Mouse (Mus musculus): ENCODE measurements at regions not wholly inside any gene's neighbourhood (a gene's known extent, or its start where the extent isn't known, plus 50 kb on each side); places are given as distances from the start of the nearest gene placed in this dataset.

DNA sequence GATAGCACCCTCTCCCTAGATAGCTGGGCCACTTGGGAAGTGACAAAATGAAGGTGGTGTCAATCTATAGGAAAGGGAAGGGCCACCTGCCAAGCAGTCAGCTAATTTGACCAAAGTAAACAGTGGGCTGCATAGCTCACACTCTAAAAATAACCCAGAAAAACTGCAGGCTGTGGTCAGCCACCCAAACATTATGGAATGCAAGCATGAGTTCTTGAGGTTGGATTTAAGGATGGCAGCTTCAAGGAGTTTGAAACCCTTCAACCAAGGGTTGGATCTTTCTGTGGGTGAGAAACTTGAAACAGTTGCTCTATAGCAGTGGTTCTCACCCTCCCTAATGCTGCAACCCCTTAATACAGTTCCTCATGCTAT, 285.2 kb downstream of the Wdr11 start:
- DNase-seq (ENCODE audit: low read depth), result no peak
- TF ChIP-seq CTCF (IDR thresholded peaks at IDR 0.05; ENCODE audit: borderline replicate concordance, extremely low read depth, insufficient read depth, insufficient read length) (no peak), POLR2A (IDR thresholded peaks at IDR 0.05; ENCODE audit: borderline replicate concordance, extremely low read depth, insufficient read depth, insufficient read length, poor library complexity, severe bottlenecking) (no peak)

- no peak for TF ChIP-seq POLR2A (IDR thresholded peaks at IDR 0.05; ENCODE audit: borderline replicate concordance, extremely low read depth, insufficient read depth, insufficient read length, poor library complexity, severe bottlenecking)
- TF ChIP-seq CTCF (IDR thresholded peaks at IDR 0.05; ENCODE audit: borderline replicate concordance, extremely low read depth, insufficient read depth, insufficient read length), result no peak
- peak; percentile 47 for DNase-seq (ENCODE audit: low read depth)
Observed at GRCm38 (mm10) chr7:129896291-129896690, 304.6 kb downstream of the Wdr11 start.

- DNase-seq (ENCODE audit: low read depth), result no peak
Observed at GRCm38 (mm10) chr7:129897511-129897910, 305.8 kb downstream of the Wdr11 start.

DNA sequence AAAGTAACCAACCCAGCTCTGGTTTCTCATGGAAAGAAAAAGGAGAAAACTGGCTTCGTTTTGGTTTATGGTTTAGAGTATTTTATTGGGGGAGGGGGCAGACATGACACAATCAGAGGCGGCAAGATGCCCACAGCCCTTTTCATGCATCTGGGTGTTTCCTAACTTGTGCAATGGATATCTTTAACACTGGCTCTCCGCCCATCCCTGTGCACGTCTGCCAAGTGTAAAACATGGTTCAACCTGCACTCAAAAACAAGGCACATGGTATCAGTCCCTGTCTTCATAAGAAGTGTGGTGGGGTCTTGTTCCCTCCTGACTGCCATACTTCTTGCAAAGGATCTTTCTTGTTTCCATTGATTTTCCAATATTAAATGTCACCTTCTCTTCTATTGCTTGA, 310.6 kb downstream of the Wdr11 start:
- TF ChIP-seq CTCF (IDR thresholded peaks at IDR 0.05; ENCODE audit: borderline replicate concordance, extremely low read depth, insufficient read depth, insufficient read length), result no peak
- no peak for DNase-seq (ENCODE audit: low read depth)

More at GRCm38 (mm10) chr7:129897511-129897910, 305.8 kb downstream of the Wdr11 start:
- TF ChIP-seq CTCF (IDR thresholded peaks at IDR 0.05; ENCODE audit: borderline replicate concordance, extremely low read depth, insufficient read depth, insufficient read length) (no peak), POLR2A (IDR thresholded peaks at IDR 0.05; ENCODE audit: borderline replicate concordance, extremely low read depth, insufficient read depth, insufficient read length, poor library complexity, severe bottlenecking) (no peak)

DNA sequence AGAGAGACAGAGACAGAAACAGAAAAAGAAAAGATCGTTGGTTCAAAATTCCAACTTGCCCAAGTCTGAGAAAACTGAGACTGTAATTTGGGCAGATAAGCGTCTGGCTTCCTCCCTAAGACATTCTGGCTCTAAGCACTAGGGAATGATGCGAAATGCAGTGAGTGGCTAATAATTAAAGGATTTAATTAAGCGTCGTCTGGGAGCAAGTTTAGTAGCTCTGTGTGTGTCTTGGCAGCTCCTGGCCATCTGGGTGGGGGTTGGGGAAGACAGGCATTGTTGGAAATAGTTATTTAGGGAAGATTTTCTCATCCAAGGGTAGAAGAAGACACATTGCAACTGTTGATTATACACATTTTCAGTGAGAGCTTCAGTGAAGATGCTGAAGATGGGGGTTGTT, 311.5 kb downstream of the Wdr11 start:
- DNase-seq (ENCODE audit: low read depth), result peak; percentile 86

DNA sequence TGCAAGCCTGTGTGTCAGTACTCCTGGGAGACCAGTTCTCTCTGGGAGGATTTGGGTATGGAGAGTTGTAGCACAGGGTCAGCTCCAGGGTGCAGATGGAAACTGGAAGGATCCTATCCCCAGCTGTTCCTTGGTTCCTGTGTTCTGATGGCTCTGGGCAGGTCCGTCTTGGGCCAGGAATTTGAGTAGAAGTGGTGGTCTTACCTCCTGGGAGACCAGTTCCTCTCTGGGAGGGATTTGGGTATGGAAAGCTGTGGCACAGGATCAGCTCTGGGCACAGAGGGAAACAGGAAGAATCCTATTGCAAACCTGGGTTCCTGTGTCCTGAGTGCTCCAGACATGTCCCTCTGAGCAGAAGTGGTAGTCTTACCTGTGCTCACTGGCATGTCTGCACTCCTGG, 314.5 kb downstream of the Wdr11 start:
- no peak for DNase-seq (ENCODE audit: low read depth)
- TF ChIP-seq CTCF (IDR thresholded peaks at IDR 0.05; ENCODE audit: borderline replicate concordance, extremely low read depth, insufficient read depth, insufficient read length) (no peak), POLR2A (IDR thresholded peaks at IDR 0.05; ENCODE audit: borderline replicate concordance, extremely low read depth, insufficient read depth, insufficient read length, poor library complexity, severe bottlenecking) (no peak)

More for the DNA sequence above, 311.5 kb downstream of the Wdr11 start:
- no peak for TF ChIP-seq CTCF (IDR thresholded peaks at IDR 0.05; ENCODE audit: borderline replicate concordance, extremely low read depth, insufficient read depth, insufficient read length)
- no peak for TF ChIP-seq POLR2A (IDR thresholded peaks at IDR 0.05; ENCODE audit: borderline replicate concordance, extremely low read depth, insufficient read depth, insufficient read length, poor library complexity, severe bottlenecking)

GRCm38 (mm10) chr7:129908826-129909225, 317.2 kb downstream of the Wdr11 start:
- no peak for DNase-seq (ENCODE audit: low read depth)
- TF ChIP-seq POLR2A (IDR thresholded peaks at IDR 0.05; ENCODE audit: borderline replicate concordance, extremely low read depth, insufficient read depth, insufficient read length, poor library complexity, severe bottlenecking), result no peak
- TF ChIP-seq CTCF (IDR thresholded peaks at IDR 0.05; ENCODE audit: borderline replicate concordance, extremely low read depth, insufficient read depth, insufficient read length), result no peak

GRCm38 (mm10) chr7:129909730-129910129, 318.1 kb downstream of the Wdr11 start:
- DNase-seq (ENCODE audit: low read depth), result no peak
- TF ChIP-seq CTCF (IDR thresholded peaks at IDR 0.05; ENCODE audit: borderline replicate concordance, extremely low read depth, insufficient read depth, insufficient read length) (no peak), POLR2A (IDR thresholded peaks at IDR 0.05; ENCODE audit: borderline replicate concordance, extremely low read depth, insufficient read depth, insufficient read length, poor library complexity, severe bottlenecking) (no peak)

- DNase-seq (ENCODE audit: low read depth), result no peak
- TF ChIP-seq CTCF (IDR thresholded peaks at IDR 0.05; ENCODE audit: borderline replicate concordance, extremely low read depth, insufficient read depth, insufficient read length) (no peak), POLR2A (IDR thresholded peaks at IDR 0.05; ENCODE audit: borderline replicate concordance, extremely low read depth, insufficient read depth, insufficient read length, poor library complexity, severe bottlenecking) (no peak)
Observed at GRCm38 (mm10) chr7:129910826-129911225, 319.2 kb downstream of the Wdr11 start.

DNA sequence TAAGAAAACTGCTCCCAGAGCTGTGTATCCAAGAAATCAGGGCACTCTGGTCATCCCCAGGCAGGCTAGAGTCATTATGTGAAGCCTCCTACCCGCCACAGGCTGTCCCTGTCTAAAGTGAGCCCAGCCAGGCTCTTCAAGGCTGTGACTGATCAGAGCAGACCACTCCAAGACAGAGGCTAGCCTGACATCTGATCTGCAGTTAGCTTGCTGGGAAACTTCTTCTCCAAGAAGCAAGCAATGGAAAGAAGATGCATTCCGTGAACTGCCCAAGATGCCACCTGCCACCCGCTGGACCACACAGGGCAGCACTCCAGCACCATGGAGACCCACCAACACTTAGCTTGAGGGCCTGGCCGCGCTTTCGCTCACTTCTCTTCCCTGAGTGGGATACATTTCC, 323.2 kb downstream of the Wdr11 start:
- DNase-seq (ENCODE audit: low read depth), result no peak
- TF ChIP-seq POLR2A (IDR thresholded peaks at IDR 0.05; ENCODE audit: borderline replicate concordance, extremely low read depth, insufficient read depth, insufficient read length, poor library complexity, severe bottlenecking), result no peak
- TF ChIP-seq CTCF (IDR thresholded peaks at IDR 0.05; ENCODE audit: borderline replicate concordance, extremely low read depth, insufficient read depth, insufficient read length), result no peak

GRCm38 (mm10) chr7:129918240-129919200, 326.9 kb downstream of the Wdr11 start:
- peak; percentile 89 for DNase-seq (ENCODE audit: low read depth)
- TF ChIP-seq CTCF (IDR thresholded peaks at IDR 0.05; ENCODE audit: borderline replicate concordance, extremely low read depth, insufficient read depth, insufficient read length), result no peak
- no peak for TF ChIP-seq POLR2A (IDR thresholded peaks at IDR 0.05; ENCODE audit: borderline replicate concordance, extremely low read depth, insufficient read depth, insufficient read length, poor library complexity, severe bottlenecking)

- no peak for TF ChIP-seq POLR2A (IDR thresholded peaks at IDR 0.05; ENCODE audit: borderline replicate concordance, extremely low read depth, insufficient read depth, insufficient read length, poor library complexity, severe bottlenecking)
- TF ChIP-seq CTCF (IDR thresholded peaks at IDR 0.05; ENCODE audit: borderline replicate concordance, extremely low read depth, insufficient read depth, insufficient read length), result no peak
- peak; percentile 90 for DNase-seq (ENCODE audit: low read depth)
Observed at GRCm38 (mm10) chr7:129922291-129922690, 330.6 kb downstream of the Wdr11 start.
